Mouse (Mus musculus): ENCODE measurements around the gene Svbp. TPM values are rescaled to one million over a fixed set of nuclear protein-coding genes. Genes with fewer than 3 reads are reported as not detected.

Gene Svbp
- polyA plus RNA-seq, 1 experiment from 2014 or later = 179 TPM

GRCm38 (mm10) chr4:119204672-119205071 is 9.6 kb downstream of the Svbp start:
- no peaks in the 10 kb centered on the region for H3K36me3 ChIP-seq (ENCODE audit: control insufficient read depth, insufficient read depth, low read length)
- 17% methylated on average over 8 of the region's 8 CpGs for WGBS
- no peak overlapping the region for H3K4me2 ChIP-seq
- DNase-seq (ENCODE audit: low spot score, missing footprints) (peak; percentile 94), ATAC-seq (ENCODE audit: low FRiP score) (peak; percentile 59)
- no peak overlapping the region for H3K27ac ChIP-seq (ENCODE audit: low read depth, low read length)
- H3K4me3 ChIP-seq (ENCODE audit: low read depth, low read length) = no peak overlapping the region
- no peaks in the 10 kb centered on the region for H3K4me1 ChIP-seq (ENCODE audit: control insufficient read depth, insufficient read depth, low read length)
- no peaks in the 10 kb centered on the region for H3K9me3 ChIP-seq (ENCODE audit: control insufficient read depth, low read length)
- H3K9ac ChIP-seq (ENCODE audit: low read length) = no peak overlapping the region
- H3K27me3 ChIP-seq (ENCODE audit: control insufficient read depth, insufficient read depth, low read length) = no peaks in the 10 kb centered on the region

- 78% methylated on average over 8 of the region's 8 CpGs for WGBS
- no peaks in the 10 kb centered on the region for H3K27me3 ChIP-seq (ENCODE audit: control insufficient read depth, insufficient read depth, low read length)
- no peak for DNase-seq (ENCODE audit: low spot score, missing footprints)
Measured at GRCm38 (mm10) chr4:119216667-119217066, 21.6 kb downstream of the Svbp start.

GRCm38 (mm10) chr4:119218169-119218568 is 23.1 kb downstream of the Svbp start, which contains the start of gene Tmem269:
Gene Tmem269 (minus strand): TSS chr4:119218217.
- DNase-seq (ENCODE audit: low spot score, missing footprints) (no peak), ATAC-seq (ENCODE audit: low FRiP score) (no peak)
- H3K4me3 ChIP-seq (ENCODE audit: low read depth, low read length) = no peak within 1 kb of the TSS
- 13% methylated on average over 11 of the region's 11 CpGs for WGBS
- 0 out of 2 replicates have a peak, but pooled peaks cover 2% of the 10 kb centered on the region for H3K4me1 ChIP-seq (ENCODE audit: control insufficient read depth, insufficient read depth, low read length)
- H3K4me2 ChIP-seq = no peak within 1 kb of the TSS
- no peak within 1 kb of the TSS for H3K27ac ChIP-seq (ENCODE audit: low read depth, low read length)
- H3K27me3 ChIP-seq (ENCODE audit: control insufficient read depth, insufficient read depth, low read length) = no peaks in the 10 kb centered on the region
- H3K36me3 ChIP-seq (ENCODE audit: control insufficient read depth, insufficient read depth, low read length) = no peaks in the 10 kb centered on the region
- peak within 1 kb of the TSS; percentile 1; the same call in 1 of the 2 replicates for H3K9ac ChIP-seq (ENCODE audit: low read length)
- no peaks in the 10 kb centered on the region for H3K9me3 ChIP-seq (ENCODE audit: control insufficient read depth, low read length)

More at GRCm38 (mm10) chr4:119216667-119217066, 21.6 kb downstream of the Svbp start:
- Histone ChIP-seq H3K4me3 (ENCODE audit: low read depth, low read length) (no peak overlapping the region), H3K4me1 (ENCODE audit: control insufficient read depth, insufficient read depth, low read length) (0 out of 2 replicates have a peak, but pooled peaks cover 2% of the 10 kb centered on the region), H3K27ac (ENCODE audit: low read depth, low read length) (no peak overlapping the region), H3K36me3 (ENCODE audit: control insufficient read depth, insufficient read depth, low read length) (no peaks in the 10 kb centered on the region), H3K4me2 (no peak overlapping the region), H3K9me3 (ENCODE audit: control insufficient read depth, low read length) (no peaks in the 10 kb centered on the region), H3K9ac (ENCODE audit: low read length) (no peak overlapping the region)
- no peak for ATAC-seq (ENCODE audit: low FRiP score)

- Histone ChIP-seq H3K9ac (ENCODE audit: low read length) (no peak overlapping the region), H3K4me1 (ENCODE audit: control insufficient read depth, insufficient read depth, low read length) (no peaks in the 10 kb centered on the region), H3K4me3 (ENCODE audit: low read depth, low read length) (no peak overlapping the region), H3K36me3 (ENCODE audit: control insufficient read depth, insufficient read depth, low read length) (peaks cover 9% of the 10 kb centered on the region; the same call in 1 of the 2 replicates), H3K9me3 (ENCODE audit: control insufficient read depth, low read length) (no peaks in the 10 kb centered on the region), H3K4me2 (no peak overlapping the region), H3K27ac (ENCODE audit: low read depth, low read length) (no peak overlapping the region), H3K27me3 (ENCODE audit: control insufficient read depth, insufficient read depth, low read length) (no peaks in the 10 kb centered on the region)
- DNase-seq (ENCODE audit: low spot score, missing footprints) = peak; percentile 90
- WGBS = 90% methylated on average over 1 of the region's 1 CpGs
- peak; percentile 49; the same call in 1 of the 2 replicates for ATAC-seq (ENCODE audit: low FRiP score)
Measured at GRCm38 (mm10) chr4:119223696-119224095, 28.6 kb downstream of the Svbp start.

GRCm38 (mm10) chr4:119224534-119224933 is 29.4 kb downstream of the Svbp start:
- Histone ChIP-seq H3K9me3 (ENCODE audit: control insufficient read depth, low read length) (no peaks in the 10 kb centered on the region), H3K36me3 (ENCODE audit: control insufficient read depth, insufficient read depth, low read length) (peaks cover 9% of the 10 kb centered on the region; the same call in 1 of the 2 replicates), H3K4me1 (ENCODE audit: control insufficient read depth, insufficient read depth, low read length) (no peaks in the 10 kb centered on the region), H3K4me3 (ENCODE audit: low read depth, low read length) (no peak overlapping the region), H3K9ac (ENCODE audit: low read length) (no peak overlapping the region), H3K4me2 (no peak overlapping the region), H3K27me3 (ENCODE audit: control insufficient read depth, insufficient read depth, low read length) (no peaks in the 10 kb centered on the region), H3K27ac (ENCODE audit: low read depth, low read length) (no peak overlapping the region)
- DNase-seq (ENCODE audit: low spot score, missing footprints) (no peak), ATAC-seq (ENCODE audit: low FRiP score) (no peak)
- WGBS = 92% methylated on average over 3 of the region's 3 CpGs

- Histone ChIP-seq H3K27me3 (ENCODE audit: control insufficient read depth, insufficient read depth, low read length) (no peaks in the 10 kb centered on the region), H3K4me3 (ENCODE audit: low read depth, low read length) (no peak overlapping the region), H3K36me3 (ENCODE audit: control insufficient read depth, insufficient read depth, low read length) (peaks cover 9% of the 10 kb centered on the region; the same call in 1 of the 2 replicates), H3K9me3 (ENCODE audit: control insufficient read depth, low read length) (no peaks in the 10 kb centered on the region), H3K4me1 (ENCODE audit: control insufficient read depth, insufficient read depth, low read length) (no peaks in the 10 kb centered on the region), H3K27ac (ENCODE audit: low read depth, low read length) (no peak overlapping the region), H3K4me2 (no peak overlapping the region), H3K9ac (ENCODE audit: low read length) (no peak overlapping the region)
- 91% methylated on average over 9 of the region's 9 CpGs for WGBS
- no peak for DNase-seq (ENCODE audit: low spot score, missing footprints)
- ATAC-seq (ENCODE audit: low FRiP score) = no peak
Measured at GRCm38 (mm10) chr4:119225719-119226118, 30.6 kb downstream of the Svbp start.

- ATAC-seq (ENCODE audit: low FRiP score) = no peak
- peaks cover 5% of the 10 kb centered on the region for H3K4me1 ChIP-seq (ENCODE audit: control insufficient read depth, insufficient read depth, low read length)
- WGBS = 95% methylated on average over 11 of the region's 11 CpGs
- H3K9ac ChIP-seq (ENCODE audit: low read length) = no peak overlapping the region
- no peak overlapping the region for H3K4me2 ChIP-seq
- H3K27ac ChIP-seq (ENCODE audit: low read depth, low read length) = no peak overlapping the region
- H3K27me3 ChIP-seq (ENCODE audit: control insufficient read depth, insufficient read depth, low read length) = no peaks in the 10 kb centered on the region
- H3K36me3 ChIP-seq (ENCODE audit: control insufficient read depth, insufficient read depth, low read length) = peaks cover 9% of the 10 kb centered on the region; the same call in 1 of the 2 replicates
- no peak overlapping the region for H3K4me3 ChIP-seq (ENCODE audit: low read depth, low read length)
- no peak for DNase-seq (ENCODE audit: low spot score, missing footprints)
- no peaks in the 10 kb centered on the region for H3K9me3 ChIP-seq (ENCODE audit: control insufficient read depth, low read length)
Measured at GRCm38 (mm10) chr4:119226751-119227150, 31.6 kb downstream of the Svbp start.

- Histone ChIP-seq H3K36me3 (ENCODE audit: control insufficient read depth, insufficient read depth, low read length) (peaks cover 4% of the 10 kb centered on the region; the same call in 1 of the 2 replicates), H3K4me1 (ENCODE audit: control insufficient read depth, insufficient read depth, low read length) (peaks cover 15% of the 10 kb centered on the region), H3K27me3 (ENCODE audit: control insufficient read depth, insufficient read depth, low read length) (no peaks in the 10 kb centered on the region), H3K4me3 (ENCODE audit: low read depth, low read length) (peak within 1 kb of the TSS; percentile 85), H3K4me2 (peak within 1 kb of the TSS; percentile 92), H3K27ac (ENCODE audit: low read depth, low read length) (no peak within 1 kb of the TSS; the same call in 1 of the 2 replicates), H3K9ac (ENCODE audit: low read length) (peak within 1 kb of the TSS; percentile 83), H3K9me3 (ENCODE audit: control insufficient read depth, low read length) (no peaks in the 10 kb centered on the region)
- under 1% methylated on average over 71 of the region's 71 CpGs for WGBS
- peak; percentile 96 for ATAC-seq (ENCODE audit: low FRiP score)
- peak; percentile 100 for DNase-seq (ENCODE audit: low spot score, missing footprints)
Measured at GRCm38 (mm10) chr4:119232410-119233255, 37.5 kb downstream of the Svbp start, which contains the start of the genes AU022252 and P3h1. Gene AU022252 (minus strand): TSS chr4:119232712. Gene P3h1 (plus strand): TSS chr4:119232915.
